Mouse (Mus musculus) spleen, adult 2 months (tissue): Measurements from ENCODE around the gene Myo3b.

ENCODE experiments used
- CTCF ChIP-seq: fragments of 200-500 bp; IDR thresholded peaks from 2 replicates; pipeline ENCODE4 v1.5.1; 2011; ENCODE audit warnings: mild to moderate bottlenecking, inconsistent platforms; ENCODE audit not compliant: insufficient read depth, insufficient read length, insufficient replicate concordance; ENCODE audit errors: extremely low read depth
- POLR2A ChIP-seq: fragments of 200-500 bp; IDR thresholded peaks from 2 replicates; pipeline ENCODE4 v1.6.1; 2011; ENCODE audit warnings: low read depth, low read length, inconsistent platforms

GRCm38 (mm10) chr2:70444141-70444540, 405.2 kb downstream of the Myo3b start:
- TF ChIP-seq POLR2A (no peak), CTCF (no peak)
